Mouse (Mus musculus): ENCODE data around the gene Hmg20b. TPM values are rescaled to one million over a fixed set of nuclear protein-coding genes. Genes with fewer than 3 reads are reported as not detected.

The Hmg20b gene
- polyA plus RNA-seq, 1 experiment from 2014 or later, result 66.8 TPM

GRCm38 (mm10) chr10:81330007-81330406 lies 20.3 kb downstream of the Hmg20b start:
- Histone ChIP-seq H3K4me3 (ENCODE audit: low read depth, low read length) (no peak overlapping the region), H3K4me2 (ENCODE audit: low read depth, low read length) (peak overlapping the region; percentile 34), H3K4me1 (ENCODE audit: control insufficient read depth, insufficient read depth, low read length) (peaks cover 26% of the 10 kb centered on the region), H3K9me3 (ENCODE audit: control insufficient read depth, low read length) (no peaks in the 10 kb centered on the region), H3K9ac (ENCODE audit: low read depth, low read length) (peak overlapping the region; percentile 44), H3K27ac (replicated peaks; ENCODE audit: low read depth, low read length) (peak overlapping the region; percentile 90), H3K36me3 (ENCODE audit: control insufficient read depth, insufficient read depth, low read length) (peaks cover 24% of the 10 kb centered on the region), H3K27me3 (replicated peaks; ENCODE audit: control insufficient read depth, insufficient read depth, low read length) (peaks cover 18% of the 10 kb centered on the region)
- DNase-seq (ENCODE audit: low spot score) (peak; percentile 35), ATAC-seq (ENCODE audit: low read depth) (peak; percentile 1; the same call in 1 of the 2 replicates)
- WGBS, result 38% methylated on average over 4 of the region's 4 CpGs

- Histone ChIP-seq H3K36me3 (ENCODE audit: control insufficient read depth, insufficient read depth, low read length) (peaks cover 30% of the 10 kb centered on the region), H3K27me3 (replicated peaks; ENCODE audit: control insufficient read depth, insufficient read depth, low read length) (peaks cover 18% of the 10 kb centered on the region), H3K4me1 (ENCODE audit: control insufficient read depth, insufficient read depth, low read length) (peaks cover 24% of the 10 kb centered on the region), H3K4me2 (ENCODE audit: low read depth, low read length) (peak overlapping the region; percentile 34), H3K9ac (ENCODE audit: low read depth, low read length) (peak overlapping the region; percentile 44), H3K4me3 (ENCODE audit: low read depth, low read length) (no peak overlapping the region), H3K9me3 (ENCODE audit: control insufficient read depth, low read length) (no peaks in the 10 kb centered on the region), H3K27ac (replicated peaks; ENCODE audit: low read depth, low read length) (peak overlapping the region; percentile 90)
- WGBS, result 55% methylated on average over 10 of the region's 10 CpGs
- ATAC-seq (ENCODE audit: low read depth) (peak; percentile 80), DNase-seq (ENCODE audit: low spot score) (peak; percentile 94)
Measured at GRCm38 (mm10) chr10:81329194-81329975, 20.9 kb downstream of the Hmg20b start.

DNA sequence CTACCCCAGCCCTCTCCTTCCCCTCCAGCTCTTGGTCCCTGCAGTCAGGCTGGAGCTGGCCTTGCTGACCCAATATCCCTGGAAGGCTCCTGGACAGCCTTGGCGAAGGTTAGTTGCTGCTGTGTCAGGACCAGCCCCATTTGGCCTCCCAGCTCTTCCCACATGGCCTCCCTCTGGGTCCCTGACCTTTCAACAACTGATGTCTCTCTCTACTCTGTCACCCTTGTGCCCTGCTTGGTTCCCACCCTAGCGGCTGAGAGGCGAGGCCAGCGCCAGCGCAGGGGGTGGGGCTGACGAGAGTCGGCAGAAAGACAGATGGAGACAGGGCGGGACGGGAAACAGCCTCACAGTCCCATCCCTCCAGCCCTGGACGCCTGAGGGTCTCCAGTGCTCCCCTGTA lies 21.9 kb downstream of the Hmg20b start, which contains the start of gene Tbxa2r:
Gene Tbxa2r, plus strand, starts transcription at position 346 of the 400 bp plus-strand sequence.
- 24% methylated on average over 9 of the region's 10 CpGs for WGBS
- no peak for ATAC-seq (ENCODE audit: low read depth)
- peak within 1 kb of the TSS; percentile 90 for H3K27ac ChIP-seq (replicated peaks; ENCODE audit: low read depth, low read length)

DNA sequence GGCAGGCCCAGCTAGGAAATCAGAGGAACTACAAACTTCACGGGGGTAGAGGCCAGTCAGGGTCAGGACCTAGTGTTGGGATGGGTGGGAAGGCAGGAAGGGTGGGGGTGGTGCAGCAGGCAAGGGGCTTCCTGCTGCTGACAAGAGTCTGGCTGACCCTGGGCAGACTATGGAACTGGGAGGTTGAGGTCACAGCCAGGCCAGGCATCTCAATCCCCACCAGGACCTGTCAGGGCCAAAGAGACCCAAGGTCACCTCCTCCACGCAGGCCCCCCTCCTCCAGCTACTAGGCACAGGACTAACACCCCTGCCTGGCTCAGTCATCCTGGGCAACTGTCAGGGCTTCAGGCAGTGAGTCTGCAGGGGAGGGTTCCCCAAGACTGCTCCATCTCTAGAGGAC lies 22.3 kb downstream of the Hmg20b start:
- Histone ChIP-seq H3K4me3 (ENCODE audit: low read depth, low read length) (no peak overlapping the region), H3K4me1 (ENCODE audit: control insufficient read depth, insufficient read depth, low read length) (peaks cover 24% of the 10 kb centered on the region), H3K4me2 (ENCODE audit: low read depth, low read length) (0 out of 2 replicates have a peak overlapping the region, but pooled peaks have one; percentile 34), H3K27me3 (replicated peaks; ENCODE audit: control insufficient read depth, insufficient read depth, low read length) (peaks cover 12% of the 10 kb centered on the region), H3K27ac (replicated peaks; ENCODE audit: low read depth, low read length) (no peak overlapping the region), H3K36me3 (ENCODE audit: control insufficient read depth, insufficient read depth, low read length) (peaks cover 44% of the 10 kb centered on the region), H3K9ac (ENCODE audit: low read depth, low read length) (peak overlapping the region; percentile 34; the same call in 1 of the 2 replicates), H3K9me3 (ENCODE audit: control insufficient read depth, low read length) (no peaks in the 10 kb centered on the region)
- ATAC-seq (ENCODE audit: low read depth) (no peak), DNase-seq (ENCODE audit: low spot score) (no peak)
- WGBS, result 23% methylated on average over 1 of the region's 2 CpGs

More for the DNA sequence above, 21.9 kb downstream of the Hmg20b start, which contains the start of gene Tbxa2r:
- H3K4me3 ChIP-seq (ENCODE audit: low read depth, low read length), result no peak within 1 kb of the TSS
- DNase-seq (ENCODE audit: low spot score), result no peak
- peaks cover 24% of the 10 kb centered on the region for H3K4me1 ChIP-seq (ENCODE audit: control insufficient read depth, insufficient read depth, low read length)
- H3K4me2 ChIP-seq (ENCODE audit: low read depth, low read length), result peak within 1 kb of the TSS; percentile 34
- H3K27me3 ChIP-seq (replicated peaks; ENCODE audit: control insufficient read depth, insufficient read depth, low read length), result peaks cover 17% of the 10 kb centered on the region
- no peaks in the 10 kb centered on the region for H3K9me3 ChIP-seq (ENCODE audit: control insufficient read depth, low read length)
- H3K36me3 ChIP-seq (ENCODE audit: control insufficient read depth, insufficient read depth, low read length), result peaks cover 40% of the 10 kb centered on the region
- H3K9ac ChIP-seq (ENCODE audit: low read depth, low read length), result peak within 1 kb of the TSS; percentile 44

DNA sequence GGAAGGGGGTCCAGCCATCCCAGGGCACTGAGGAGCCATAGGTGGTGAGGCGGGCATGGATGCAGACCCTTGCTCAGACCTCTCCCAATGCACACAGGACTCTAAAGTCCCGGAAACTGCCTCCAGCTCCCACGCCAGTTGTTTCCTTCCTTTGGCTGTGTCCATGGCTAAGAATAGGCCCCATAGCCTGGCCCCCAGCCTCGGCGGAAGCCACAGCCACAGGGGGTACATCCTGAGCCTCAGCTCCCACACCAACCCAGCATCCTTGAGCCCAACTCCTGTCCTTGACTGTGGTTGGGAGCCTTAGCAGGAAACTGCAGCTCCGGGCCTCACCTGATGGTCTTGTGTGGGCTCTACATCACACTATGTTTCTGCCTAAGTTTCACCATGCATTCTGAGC lies 23.4 kb downstream of the Hmg20b start:
- Histone ChIP-seq H3K9ac (ENCODE audit: low read depth, low read length) (no peak overlapping the region), H3K4me3 (ENCODE audit: low read depth, low read length) (no peak overlapping the region), H3K9me3 (ENCODE audit: control insufficient read depth, low read length) (no peaks in the 10 kb centered on the region), H3K4me2 (ENCODE audit: low read depth, low read length) (no peak overlapping the region), H3K27me3 (replicated peaks; ENCODE audit: control insufficient read depth, insufficient read depth, low read length) (0 out of 2 replicates have a peak, but pooled peaks cover 3% of the 10 kb centered on the region), H3K4me1 (ENCODE audit: control insufficient read depth, insufficient read depth, low read length) (peaks cover 24% of the 10 kb centered on the region), H3K36me3 (ENCODE audit: control insufficient read depth, insufficient read depth, low read length) (peaks cover 52% of the 10 kb centered on the region), H3K27ac (replicated peaks; ENCODE audit: low read depth, low read length) (no peak overlapping the region)
- ATAC-seq (ENCODE audit: low read depth), result no peak
- 73% methylated on average over 5 of the region's 6 CpGs for WGBS
- no peak for DNase-seq (ENCODE audit: low spot score)

- Histone ChIP-seq H3K4me1 (ENCODE audit: control insufficient read depth, insufficient read depth, low read length) (peaks cover 24% of the 10 kb centered on the region), H3K27me3 (replicated peaks; ENCODE audit: control insufficient read depth, insufficient read depth, low read length) (no peaks in the 10 kb centered on the region), H3K4me3 (ENCODE audit: low read depth, low read length) (no peak overlapping the region), H3K9me3 (ENCODE audit: control insufficient read depth, low read length) (no peaks in the 10 kb centered on the region), H3K36me3 (ENCODE audit: control insufficient read depth, insufficient read depth, low read length) (peaks cover 52% of the 10 kb centered on the region), H3K4me2 (ENCODE audit: low read depth, low read length) (no peak overlapping the region), H3K27ac (replicated peaks; ENCODE audit: low read depth, low read length) (no peak overlapping the region), H3K9ac (ENCODE audit: low read depth, low read length) (no peak overlapping the region)
- ATAC-seq (ENCODE audit: low read depth), result no peak
- DNase-seq (ENCODE audit: low spot score), result no peak
- WGBS, result 95% methylated on average over 18 of the region's 18 CpGs
Measured at GRCm38 (mm10) chr10:81325781-81326180, 24.5 kb downstream of the Hmg20b start.

GRCm38 (mm10) chr10:81325176-81325575 lies 25.1 kb downstream of the Hmg20b start:
- H3K4me1 ChIP-seq (ENCODE audit: control insufficient read depth, insufficient read depth, low read length), result peaks cover 21% of the 10 kb centered on the region
- no peak for DNase-seq (ENCODE audit: low spot score)
- H3K9ac ChIP-seq (ENCODE audit: low read depth, low read length), result no peak overlapping the region
- 90% methylated on average over 21 of the region's 21 CpGs for WGBS
- no peak for ATAC-seq (ENCODE audit: low read depth)
- H3K36me3 ChIP-seq (ENCODE audit: control insufficient read depth, insufficient read depth, low read length), result peaks cover 52% of the 10 kb centered on the region
- no peaks in the 10 kb centered on the region for H3K27me3 ChIP-seq (replicated peaks; ENCODE audit: control insufficient read depth, insufficient read depth, low read length)
- no peak overlapping the region for H3K27ac ChIP-seq (replicated peaks; ENCODE audit: low read depth, low read length)
- H3K4me3 ChIP-seq (ENCODE audit: low read depth, low read length), result no peak overlapping the region
- no peak overlapping the region for H3K4me2 ChIP-seq (ENCODE audit: low read depth, low read length)
- H3K9me3 ChIP-seq (ENCODE audit: control insufficient read depth, low read length), result no peaks in the 10 kb centered on the region

GRCm38 (mm10) chr10:81323791-81324530 lies 26.3 kb downstream of the Hmg20b start:
- 92% methylated on average over 18 of the region's 18 CpGs for WGBS
- H3K9me3 ChIP-seq (ENCODE audit: control insufficient read depth, low read length), result no peaks in the 10 kb centered on the region
- peaks cover 16% of the 10 kb centered on the region for H3K4me1 ChIP-seq (ENCODE audit: control insufficient read depth, insufficient read depth, low read length)
- H3K9ac ChIP-seq (ENCODE audit: low read depth, low read length), result no peak overlapping the region
- no peak overlapping the region for H3K4me3 ChIP-seq (ENCODE audit: low read depth, low read length)
- no peaks in the 10 kb centered on the region for H3K27me3 ChIP-seq (replicated peaks; ENCODE audit: control insufficient read depth, insufficient read depth, low read length)
- no peak for ATAC-seq (ENCODE audit: low read depth)
- no peak overlapping the region for H3K27ac ChIP-seq (replicated peaks; ENCODE audit: low read depth, low read length)
- no peak for DNase-seq (ENCODE audit: low spot score)
- no peak overlapping the region for H3K4me2 ChIP-seq (ENCODE audit: low read depth, low read length)
- H3K36me3 ChIP-seq (ENCODE audit: control insufficient read depth, insufficient read depth, low read length), result peaks cover 52% of the 10 kb centered on the region
